Mouse (Mus musculus) MEL (cell line): ENCODE measurements at regions not wholly inside any gene's neighbourhood (a gene's known extent, or its start where the extent isn't known, plus 50 kb on each side); places are given as distances from the start of the nearest gene placed in this dataset.

Experiments used
- DNase-seq: peaks from one replicate; pipeline ENCODE4 v3.0.0; 2011; ENCODE audit warnings: low read depth, low spot score
- H3K27ac ChIP-seq: 2 replicates; pipeline ENCODE4 v1.5.1; 2012; ENCODE audit warnings: low read depth, mild to moderate bottlenecking, control low read depth, low read length, moderate library complexity; ENCODE audit not compliant: control insufficient read depth
- H3K27me3 ChIP-seq, 2 experiments: fragments of 150-350 bp in 1 of 2; sonication (generic) in 1 of 2; 2 replicates each; pipeline ENCODE4 v1.6.1; 2012; ENCODE audit warnings: low read length in 2 of 2, mild to moderate bottlenecking in 2 of 2, improper control_type of control experiment in 1 of 2, moderate library complexity in 1 of 2; ENCODE audit not compliant: insufficient read depth in 2 of 2, control insufficient read depth in 1 of 2
- H3K36me3 ChIP-seq, 2 experiments: 2 replicates each; pipeline ENCODE4 v1.6.1; 2012 to 2014; ENCODE audit warnings: low read length in 2 of 2, improper control_type of control experiment in 1 of 2, inconsistent platforms in 1 of 2, mild to moderate bottlenecking in 1 of 2; ENCODE audit not compliant: insufficient read depth in 2 of 2, control insufficient read depth in 1 of 2
- H3K4me1 ChIP-seq, 2 experiments: fragments of 150-350 bp in 1 of 2; sonication (generic) in 1 of 2; 2 replicates each; pipeline ENCODE4 v1.6.1; 2012; ENCODE audit warnings: low read length in 2 of 2, improper control_type of control experiment in 1 of 2, mild to moderate bottlenecking in 1 of 2; ENCODE audit not compliant: insufficient read depth in 2 of 2, control insufficient read depth in 1 of 2
- H3K4me3 ChIP-seq, 2 experiments: fragments of 150-350 bp in 1 of 2; sonication (generic) in 1 of 2; 2 replicates each; pipeline ENCODE4 v1.5.1; 2012; ENCODE audit warnings: low read depth in 2 of 2, low read length in 2 of 2, mild to moderate bottlenecking in 2 of 2, moderate library complexity in 2 of 2, control low read depth in 1 of 2, improper control_type of control experiment in 1 of 2; ENCODE audit not compliant: control insufficient read depth in 1 of 2, insufficient read depth in 1 of 2
- H3K79me2 ChIP-seq: 2 replicates; pipeline ENCODE4 v1.6.1; 2012; ENCODE audit warnings: mild to moderate bottlenecking, low read length, moderate library complexity; ENCODE audit not compliant: control insufficient read depth, poor library complexity, insufficient read depth
- H3K9ac ChIP-seq: 2 replicates; pipeline ENCODE4 v1.6.1; 2012; ENCODE audit warnings: low read depth, mild to moderate bottlenecking, control low read depth, low read length, moderate library complexity; ENCODE audit not compliant: control insufficient read depth, poor library complexity, severe bottlenecking
- H3K9me3 ChIP-seq: fragments of 150-350 bp; sonication (generic); replicated peaks from 2 replicates; pipeline ENCODE4 v1.6.1; 2012; ENCODE audit warnings: mild to moderate bottlenecking, low read length, improper control_type of control experiment, moderate library complexity; ENCODE audit not compliant: insufficient read depth
- BHLHE40 ChIP-seq: IDR thresholded peaks from 2 replicates; pipeline ENCODE4 v1.6.1; 2012; ENCODE audit warnings: low read depth, mild to moderate bottlenecking, inconsistent platforms, low read length, improper control_type of control experiment, borderline replicate concordance
- CHD1 ChIP-seq: IDR thresholded peaks from 2 replicates; pipeline ENCODE4 v1.6.1; 2012; ENCODE audit warnings: low read depth, mild to moderate bottlenecking, inconsistent platforms, low read length, improper control_type of control experiment
- CHD2 ChIP-seq: IDR thresholded peaks from 2 replicates; pipeline ENCODE4 v1.6.1; 2011; ENCODE audit warnings: low read length, improper control_type of control experiment
- CTCF ChIP-seq, 3 experiments: IDR thresholded peaks in 2 of 3; conservative IDR thresholded peaks in 1 of 3; 2 replicates each; pipeline ENCODE4 v1.5.1; 2011 to 2012; ENCODE audit warnings: low read length in 3 of 3, low read depth in 2 of 3, mild to moderate bottlenecking in 2 of 3, improper control_type of control experiment in 1 of 3, inconsistent platforms in 1 of 3, mixed read lengths in 1 of 3, moderate library complexity in 1 of 3; ENCODE audit not compliant: control insufficient read depth in 1 of 3, insufficient read depth in 1 of 3, poor library complexity in 1 of 3, severe bottlenecking in 1 of 3
- EP300 ChIP-seq, 2 experiments: IDR thresholded peaks; 2 replicates each; pipeline ENCODE4 v1.6.1; 2011; ENCODE audit warnings: improper control_type of control experiment in 2 of 2, low read length in 2 of 2, low read depth in 1 of 2, mild to moderate bottlenecking in 1 of 2
- ETS1 ChIP-seq: IDR thresholded peaks from 2 replicates; pipeline ENCODE4 v1.6.1; 2012; ENCODE audit warnings: low read depth, mild to moderate bottlenecking, inconsistent platforms, low read length, improper control_type of control experiment, moderate library complexity
- GATA1 ChIP-seq: IDR thresholded peaks from 2 replicates; pipeline ENCODE4 v1.6.1; 2011; ENCODE audit warnings: low read depth, low read length, improper control_type of control experiment
- HCFC1 ChIP-seq: IDR thresholded peaks from 2 replicates; pipeline ENCODE4 v1.6.1; 2012; ENCODE audit warnings: low read depth, mild to moderate bottlenecking, inconsistent platforms, low read length, improper control_type of control experiment, moderate library complexity
- JUND ChIP-seq: IDR thresholded peaks from 2 replicates; pipeline ENCODE4 v1.6.1; 2011; ENCODE audit warnings: low read depth, mild to moderate bottlenecking, improper control_type of control experiment, low read length
- MAFK ChIP-seq: IDR thresholded peaks from 2 replicates; pipeline ENCODE4 v1.6.1; 2011; ENCODE audit warnings: low read depth, mild to moderate bottlenecking, low read length, improper control_type of control experiment, borderline replicate concordance
- MAZ ChIP-seq: IDR thresholded peaks from 2 replicates; pipeline ENCODE4 v1.6.1; 2012; ENCODE audit warnings: low read depth, mild to moderate bottlenecking, inconsistent platforms, low read length, improper control_type of control experiment
- NELFE ChIP-seq: IDR thresholded peaks from 2 replicates; pipeline ENCODE4 v1.6.1; 2011; ENCODE audit warnings: low read depth, low read length, improper control_type of control experiment
- NRF1 ChIP-seq: IDR thresholded peaks from 2 replicates; pipeline ENCODE4 v1.6.1; 2014; ENCODE audit warnings: low read depth, mild to moderate bottlenecking, inconsistent platforms, low read length, improper control_type of control experiment, moderate library complexity; ENCODE audit not compliant: poor library complexity, insufficient read depth, severe bottlenecking
- POLR2A ChIP-seq, 2 experiments: IDR thresholded peaks; 2 replicates each; pipeline ENCODE4 v1.6.1; 2011 to 2012; ENCODE audit warnings: low read length in 2 of 2, mild to moderate bottlenecking in 2 of 2, control low read depth in 1 of 2, improper control_type of control experiment in 1 of 2, low read depth in 1 of 2, moderate library complexity in 1 of 2; ENCODE audit not compliant: control insufficient read depth in 1 of 2, insufficient read depth in 1 of 2, poor library complexity in 1 of 2
- POLR2AphosphoS2 ChIP-seq: IDR thresholded peaks from 2 replicates; pipeline ENCODE4 v1.6.1; 2011; ENCODE audit warnings: low read length, improper control_type of control experiment
- RCOR1 ChIP-seq: IDR thresholded peaks from 2 replicates; pipeline ENCODE4 v1.6.1; 2012; ENCODE audit warnings: low read depth, mild to moderate bottlenecking, inconsistent platforms, low read length, improper control_type of control experiment
- SIN3A ChIP-seq: IDR thresholded peaks from 2 replicates; pipeline ENCODE4 v1.6.1; 2012; ENCODE audit warnings: low read length, improper control_type of control experiment, inconsistent platforms
- SMC3 ChIP-seq: IDR thresholded peaks from 2 replicates; pipeline ENCODE4 v1.6.1; 2011; ENCODE audit warnings: low read depth, low read length, improper control_type of control experiment
- TAL1 ChIP-seq: IDR thresholded peaks from 2 replicates; pipeline ENCODE4 v1.6.1; 2012; ENCODE audit warnings: mild to moderate bottlenecking, inconsistent platforms, low read length, moderate library complexity, mixed read lengths
- TBP ChIP-seq: IDR thresholded peaks from 2 replicates; pipeline ENCODE4 v1.8.0; 2011; ENCODE audit warnings: low read depth, low read length, improper control_type of control experiment
- USF2 ChIP-seq, 2 experiments: IDR thresholded peaks; 2 replicates each; pipeline ENCODE4 v1.6.1; 2011 to 2012; ENCODE audit warnings: improper control_type of control experiment in 2 of 2, low read length in 2 of 2, borderline replicate concordance in 1 of 2, inconsistent platforms in 1 of 2, low read depth in 1 of 2, mild to moderate bottlenecking in 1 of 2; ENCODE audit not compliant: insufficient read depth in 1 of 2
- ZC3H11A ChIP-seq: IDR thresholded peaks from 2 replicates; pipeline ENCODE4 v1.6.1; 2012; ENCODE audit warnings: low read depth, mild to moderate bottlenecking, inconsistent platforms, low read length, improper control_type of control experiment
- ZKSCAN1 ChIP-seq: IDR thresholded peaks from 2 replicates; pipeline ENCODE4 v1.6.1; 2012; ENCODE audit warnings: low read depth, mild to moderate bottlenecking, inconsistent platforms, low read length, improper control_type of control experiment, moderate library complexity
- ZMIZ1 ChIP-seq: IDR thresholded peaks from 2 replicates; pipeline ENCODE4 v1.6.1; 2012; ENCODE audit warnings: low read depth, mild to moderate bottlenecking, inconsistent platforms, low read length, improper control_type of control experiment, moderate library complexity
- ZNF384 ChIP-seq: IDR thresholded peaks from 2 replicates; pipeline ENCODE4 v1.6.1; 2012; ENCODE audit warnings: low read depth, mild to moderate bottlenecking, inconsistent platforms, low read length, improper control_type of control experiment

DNA sequence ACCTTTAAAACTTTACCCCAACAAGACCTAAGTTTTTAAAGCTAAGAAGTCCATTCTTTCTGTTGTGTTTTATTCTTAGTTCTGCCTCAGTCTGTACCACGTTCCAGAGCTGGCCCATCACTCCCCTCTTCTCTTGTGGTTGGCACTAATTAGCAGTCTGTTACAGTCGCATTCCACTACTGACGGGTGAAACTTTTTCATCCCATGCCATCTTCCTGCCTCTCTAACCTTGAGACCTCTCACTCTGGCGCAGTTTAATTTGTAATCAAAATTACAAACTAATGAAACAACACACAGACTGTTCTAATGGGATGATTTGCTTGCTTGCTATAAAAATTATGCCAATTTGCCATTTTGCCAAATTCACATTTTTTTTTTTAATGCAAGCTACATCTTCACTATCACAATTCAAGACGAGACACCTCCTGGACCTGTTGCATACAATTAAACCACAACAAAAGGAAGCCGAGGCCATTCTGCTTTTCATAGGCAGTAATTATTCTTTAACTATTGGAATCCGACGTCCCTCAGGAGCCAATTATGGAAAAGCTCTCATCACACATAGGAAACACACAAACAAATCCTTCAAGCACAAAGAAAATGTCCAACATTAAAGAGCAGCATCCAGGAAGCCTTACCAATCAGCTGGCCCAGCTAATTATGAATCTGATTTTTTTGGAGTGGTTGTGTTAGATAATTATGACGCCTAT, 138.1 kb upstream of the Irx5 start:
- no peak for DNase-seq
- no peaks in the 10 kb centered on the region for H3K79me2 ChIP-seq
- H3K27ac ChIP-seq = no peak overlapping the region
- no peak for TF ChIP-seq BHLHE40
- TF ChIP-seq CHD2 = no peak
- no peak for TF ChIP-seq TAL1
- TF ChIP-seq USF2 (IDR thresholded peaks at IDR 0.05; ENCODE audit: borderline replicate concordance in 1 of 2, insufficient read depth in 1 of 2, low read depth in 1 of 2, low read length in 2 of 2) = no peak
- no peak for TF ChIP-seq MAFK
- no peak for TF ChIP-seq SIN3A
- TF ChIP-seq GATA1 = no peak
- TF ChIP-seq ZNF384 = no peak
- no peak for TF ChIP-seq ZC3H11A
- no peak for TF ChIP-seq TBP
- TF ChIP-seq CHD1 = no peak
- no peak for TF ChIP-seq HCFC1
- no peak overlapping the region for H3K4me3 ChIP-seq
- H3K36me3 ChIP-seq = no peaks in the 10 kb centered on the region
- H3K9ac ChIP-seq = no peak overlapping the region
- no peaks in the 10 kb centered on the region for H3K27me3 ChIP-seq
- no peaks in the 10 kb centered on the region for H3K9me3 ChIP-seq
- H3K4me1 ChIP-seq = no peaks in the 10 kb centered on the region

DNA sequence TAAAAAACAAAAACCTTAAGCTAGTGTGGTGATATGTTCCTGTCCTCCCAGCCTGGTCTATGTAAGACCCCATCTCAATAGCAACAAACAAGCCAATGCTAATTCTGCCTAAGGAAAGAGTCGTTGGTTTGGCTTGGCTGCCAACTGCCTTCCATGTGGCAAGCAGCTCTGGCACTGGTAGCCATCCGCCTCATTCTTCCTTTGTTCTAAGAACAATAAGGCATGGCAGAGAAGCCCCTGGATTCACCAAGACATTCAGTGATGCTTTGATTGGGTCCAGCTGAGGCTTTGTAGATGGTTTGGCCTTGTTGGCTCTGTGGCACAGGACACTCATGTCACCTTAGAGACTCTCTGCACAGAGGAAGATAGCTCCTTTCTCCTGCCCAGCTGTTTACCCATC, 139.9 kb upstream of the Irx5 start:
- no peaks in the 10 kb centered on the region; a peak in 1 of 4 replicates for H3K27me3 ChIP-seq
- no peak overlapping the region for H3K4me3 ChIP-seq
- no peaks in the 10 kb centered on the region for H3K36me3 ChIP-seq
- no peak for TF ChIP-seq HCFC1
- no peak for TF ChIP-seq ETS1
- TF ChIP-seq CHD1 = no peak
- TF ChIP-seq ZNF384 = no peak
- no peak for TF ChIP-seq ZKSCAN1
- no peak for TF ChIP-seq NELFE
- TF ChIP-seq POLR2AphosphoS2 = no peak
- no peak for TF ChIP-seq MAFK
- TF ChIP-seq RCOR1 = no peak
- TF ChIP-seq ZMIZ1 = no peak
- no peak for TF ChIP-seq CHD2
- TF ChIP-seq NRF1 = no peak
- no peak for TF ChIP-seq POLR2A (IDR thresholded peaks at IDR 0.05; ENCODE audit: control insufficient read depth in 1 of 2, insufficient read depth in 1 of 2, low read depth in 1 of 2, low read length in 2 of 2, poor library complexity in 1 of 2)
- TF ChIP-seq BHLHE40 = no peak
- no peak for TF ChIP-seq MAZ
- TF ChIP-seq ZC3H11A = no peak
- TF ChIP-seq JUND = no peak
- no peak for TF ChIP-seq CTCF (IDR thresholded peaks at IDR 0.05 in 2 of 3, conservative IDR thresholded peaks at IDR 0.05 in 1 of 3; ENCODE audit: control insufficient read depth in 1 of 3, insufficient read depth in 1 of 3, low read depth in 2 of 3, low read length in 3 of 3, poor library complexity in 1 of 3, severe bottlenecking in 1 of 3)
- no peak for TF ChIP-seq EP300 (IDR thresholded peaks at IDR 0.05; ENCODE audit: low read depth in 1 of 2, low read length in 2 of 2)
- TF ChIP-seq SMC3 = no peak
- H3K27ac ChIP-seq = no peak overlapping the region
- DNase-seq = no peak
- H3K9me3 ChIP-seq = no peaks in the 10 kb centered on the region
- no peaks in the 10 kb centered on the region for H3K79me2 ChIP-seq
- H3K9ac ChIP-seq = no peak overlapping the region
- no peaks in the 10 kb centered on the region for H3K4me1 ChIP-seq
